Mouse (Mus musculus): ENCODE measurements around the gene Foxk2. TPM values are rescaled to one million over a fixed set of nuclear protein-coding genes. Genes with fewer than 3 reads are reported as not detected.

The Foxk2 gene
- total RNA-seq, 1 experiment, result 23.2 TPM

DNA sequence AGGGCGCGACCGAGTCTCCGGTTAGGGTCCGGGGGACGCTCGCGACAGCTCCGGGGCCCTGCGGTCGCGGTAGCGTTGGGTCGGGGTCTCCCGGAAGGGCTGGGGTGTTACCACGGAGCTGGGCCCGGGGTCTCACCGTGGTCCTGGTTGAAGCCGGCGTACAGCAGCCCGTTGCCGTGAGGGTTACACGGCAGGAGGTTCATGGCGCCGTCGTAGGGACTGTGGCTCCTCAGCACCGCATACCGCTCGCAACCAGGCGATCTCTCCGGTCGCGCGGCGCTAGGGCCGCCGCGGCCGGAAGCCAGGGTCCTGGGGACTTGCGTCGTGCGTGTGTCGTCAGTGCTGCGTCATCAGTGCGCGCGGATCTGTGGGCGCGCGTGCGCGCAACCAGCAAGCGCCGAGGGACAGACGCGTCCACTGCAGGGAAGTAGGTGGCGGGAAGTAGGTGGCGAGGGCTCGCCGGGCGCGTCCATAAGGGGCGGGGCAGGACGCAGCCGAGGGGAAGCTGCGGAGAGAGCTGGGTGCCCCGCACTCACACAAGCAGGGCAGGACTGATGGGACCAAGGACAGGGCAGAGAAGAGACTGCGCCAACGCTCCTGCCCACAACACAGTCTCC, 94.4 kb downstream of the Foxk2 start, which contains the start of gene Wdr45b:
Gene Wdr45b (minus strand): TSS at position 355 of the 617 bp plus-strand sequence.
- no peaks in the 10 kb centered on the region for H3K36me3 ChIP-seq (ENCODE audit: control insufficient read depth, insufficient read depth, low read length, poor library complexity, severe bottlenecking)
- no peaks in the 10 kb centered on the region for H3K9me3 ChIP-seq (ENCODE audit: control insufficient read depth, insufficient read depth, low read depth, low read length)
- peak within 1 kb of the TSS; percentile 65; the same call in 1 of the 2 replicates for H3K27ac ChIP-seq (ENCODE audit: insufficient read depth, low read depth, low read length, poor library complexity, severe bottlenecking)
- peak within 1 kb of the TSS; percentile 84 to 96 for H3K4me3 ChIP-seq (ENCODE audit: insufficient read depth in 1 of 2, low read depth in 1 of 2, low read length in 2 of 2, poor library complexity in 1 of 2, severe bottlenecking in 1 of 2)
- peaks cover 4% of the 10 kb centered on the region in 2 experiments; a peak in 2 of 4 replicates for H3K4me1 ChIP-seq (ENCODE audit: control insufficient read depth in 2 of 2, insufficient read depth in 2 of 2, low read length in 2 of 2, poor library complexity in 1 of 2)
- peak; percentile 89 for TF ChIP-seq HCFC1 (IDR thresholded peaks at IDR 0.05; ENCODE audit: borderline replicate concordance, insufficient read depth, low read length)
- no peak for TF ChIP-seq MAFK (IDR thresholded peaks at IDR 0.05; ENCODE audit: insufficient read depth, low read depth, low read length)
- in situ Hi-C loops (cut with MboI; ENCODE audit: low sequenced_read_pairs in 2 of 2, unreplicated experiment in 2 of 2), result no loop called here
- H3K9ac ChIP-seq (ENCODE audit: insufficient read depth, low read depth, low read length, poor library complexity, severe bottlenecking), result peak within 1 kb of the TSS; percentile 95
- peak; percentile 92 for DNase-seq (ENCODE audit: low read depth, low spot score)

Other genes with a start within 250 kb of the Foxk2 start
- gene Cd7, start 220.6 kb upstream of the Foxk2 start, total RNA-seq (2012; rRNA removed), result 0.27 and 0.63 TPM in 2 replicates
- gene Sectm1b, start 196.4 kb upstream of the Foxk2 start, total RNA-seq (2012; rRNA removed), result not detected in 2 replicates
- not detected in 2 replicates for gene Sectm1a, start 178.8 kb upstream of the Foxk2 start, total RNA-seq (2012; rRNA removed)
- 2.9 and 6.5 TPM in 2 replicates for gene Tex19.2, start 141.3 kb upstream of the Foxk2 start, total RNA-seq (2012; rRNA removed)
- gene Tex19.1, start 113.8 kb upstream of the Foxk2 start, total RNA-seq (2012; rRNA removed), result 96.7 and 193 TPM in 2 replicates
- gene Uts2r, start 99.7 kb upstream of the Foxk2 start, total RNA-seq (2012; rRNA removed), result 0.26 and 0.80 TPM in 2 replicates
- gene Hexdc, start 55.6 kb upstream of the Foxk2 start, total RNA-seq (2012; rRNA removed), result 13.3 and 15.5 TPM in 2 replicates
- gene Ogfod3, start 55.3 kb upstream of the Foxk2 start, total RNA-seq (2012; rRNA removed), result 16.3 and 23.2 TPM in 2 replicates
- gene Cybc1, start 30.7 kb upstream of the Foxk2 start, total RNA-seq (2012; rRNA removed), result 20.8 and 29.3 TPM in 2 replicates
- gene Narf, start 22.7 kb upstream of the Foxk2 start, total RNA-seq (2012; rRNA removed), result 10.9 and 11.7 TPM in 2 replicates
- gene Wdr45b, start 94.5 kb downstream of the Foxk2 start, total RNA-seq (2012; rRNA removed), result 50.5 and 71.8 TPM in 2 replicates
- gene Rab40b, start 128.3 kb downstream of the Foxk2 start, total RNA-seq (2012; rRNA removed), result not detected in 2 replicates
- gene Fn3krp, start 161.4 kb downstream of the Foxk2 start, total RNA-seq (2012; rRNA removed), result 6.2 and 9.9 TPM in 2 replicates
- gene Fn3k, start 174.9 kb downstream of the Foxk2 start, total RNA-seq (2012; rRNA removed), result 0.16 and 0.18 TPM in 2 replicates
- 68.6 and 70.6 TPM in 2 replicates for gene Tbcd, start 192.0 kb downstream of the Foxk2 start, total RNA-seq (2012; rRNA removed)

Measured in ES-E14 (cell line).